Mouse (Mus musculus): Measurements from ENCODE around the gene Ear10.
"Not testable (repeated sequence)": the region's sequence is repeated elsewhere in the genome, so short reads cannot be mapped to it uniquely, and the experiment has no call there.

GRCm38 (mm10) chr14:43886235-43886634 is 37.1 kb downstream of the Ear10 start:
- TF ChIP-seq CTCF, POLR2A (IDR thresholded peaks at IDR 0.05; ENCODE audit: insufficient read depth, low read depth, low read length): not testable (repeated sequence)
